Mouse (Mus musculus): Measurements from ENCODE around the gene 1700025G04Rik. TPM values are rescaled to one million over a fixed set of nuclear protein-coding genes. Genes with fewer than 3 reads are reported as not detected.

The 1700025G04Rik gene
- polyA plus RNA-seq, 1 experiment: 3.5 TPM

GRCm38 (mm10) chr1:151948065-151948464 is 141.9 kb downstream of the 1700025G04Rik start:
- Histone ChIP-seq H3K4me1 (ENCODE audit: control insufficient read depth, insufficient read depth, low read length) (peaks cover 7% of the 10 kb centered on the region), H3K4me3 (replicated peaks; ENCODE audit: extremely low read depth, low read depth, low read length) (peak overlapping the region; percentile 73)
- WGBS: 42% methylated on average over 3 of the region's 3 CpGs
- no peak for TF ChIP-seq CTCF (IDR thresholded peaks at IDR 0.05; ENCODE audit: insufficient read depth, low read length)
- DNase-seq: no peak

- WGBS: 22% methylated on average over 4 of the region's 4 CpGs
- peak overlapping the region; percentile 73 for H3K4me3 ChIP-seq (replicated peaks; ENCODE audit: extremely low read depth, low read depth, low read length)
- no peak for TF ChIP-seq POLR2A (IDR thresholded peaks at IDR 0.05; ENCODE audit: borderline replicate concordance, extremely low read depth, low read depth, low read length)
- no peak for TF ChIP-seq CTCF (IDR thresholded peaks at IDR 0.05; ENCODE audit: insufficient read depth, low read length)
- DNase-seq: no peak
- H3K4me1 ChIP-seq (ENCODE audit: control insufficient read depth, insufficient read depth, low read length): peaks cover 7% of the 10 kb centered on the region
Measured at GRCm38 (mm10) chr1:151947571-151947970, 142.4 kb downstream of the 1700025G04Rik start.

- H3K4me1 ChIP-seq (ENCODE audit: control insufficient read depth, insufficient read depth, low read length): peaks cover 7% of the 10 kb centered on the region
- no peak for DNase-seq
- 64% methylated on average over 10 of the region's 10 CpGs for WGBS
- no peak for TF ChIP-seq POLR2A (IDR thresholded peaks at IDR 0.05; ENCODE audit: borderline replicate concordance, extremely low read depth, low read depth, low read length)
- TF ChIP-seq CTCF (IDR thresholded peaks at IDR 0.05; ENCODE audit: insufficient read depth, low read length): no peak
- H3K4me3 ChIP-seq (replicated peaks; ENCODE audit: extremely low read depth, low read depth, low read length): no peak overlapping the region
Measured at GRCm38 (mm10) chr1:151944457-151945223, 145.3 kb downstream of the 1700025G04Rik start.

- TF ChIP-seq POLR2A (IDR thresholded peaks at IDR 0.05; ENCODE audit: borderline replicate concordance, extremely low read depth, low read depth, low read length) (no peak), CTCF (IDR thresholded peaks at IDR 0.05; ENCODE audit: insufficient read depth, low read length) (no peak)
- no peak for DNase-seq
- Histone ChIP-seq H3K4me1 (ENCODE audit: control insufficient read depth, insufficient read depth, low read length) (peaks cover 7% of the 10 kb centered on the region), H3K4me3 (replicated peaks; ENCODE audit: extremely low read depth, low read depth, low read length) (no peak overlapping the region)
- 68% methylated on average over 8 of the region's 8 CpGs for WGBS
Measured at GRCm38 (mm10) chr1:151943681-151944237, 146.2 kb downstream of the 1700025G04Rik start.

GRCm38 (mm10) chr1:151942972-151943654 is 146.8 kb downstream of the 1700025G04Rik start:
- DNase-seq: no peak
- Histone ChIP-seq H3K4me3 (replicated peaks; ENCODE audit: extremely low read depth, low read depth, low read length) (no peak overlapping the region), H3K4me1 (ENCODE audit: control insufficient read depth, insufficient read depth, low read length) (peaks cover 5% of the 10 kb centered on the region)
- TF ChIP-seq CTCF (IDR thresholded peaks at IDR 0.05; ENCODE audit: insufficient read depth, low read length) (no peak), POLR2A (IDR thresholded peaks at IDR 0.05; ENCODE audit: borderline replicate concordance, extremely low read depth, low read depth, low read length) (no peak)
- 69% methylated on average over 11 of the region's 11 CpGs for WGBS

- 61% methylated on average over 8 of the region's 8 CpGs for WGBS
- H3K4me1 ChIP-seq (ENCODE audit: control insufficient read depth, insufficient read depth, low read length): no peaks in the 10 kb centered on the region
Measured at GRCm38 (mm10) chr1:151939987-151940386, 149.9 kb downstream of the 1700025G04Rik start.

GRCm38 (mm10) chr1:151939510-151939909 is 150.4 kb downstream of the 1700025G04Rik start:
- no peak for TF ChIP-seq CTCF (IDR thresholded peaks at IDR 0.05; ENCODE audit: insufficient read depth, low read length)
- TF ChIP-seq POLR2A (IDR thresholded peaks at IDR 0.05; ENCODE audit: borderline replicate concordance, extremely low read depth, low read depth, low read length): no peak
- DNase-seq: no peak
- Histone ChIP-seq H3K4me1 (ENCODE audit: control insufficient read depth, insufficient read depth, low read length) (no peaks in the 10 kb centered on the region), H3K4me3 (replicated peaks; ENCODE audit: extremely low read depth, low read depth, low read length) (no peak overlapping the region)
- 65% methylated on average over 6 of the region's 6 CpGs for WGBS

More at GRCm38 (mm10) chr1:151939987-151940386, 149.9 kb downstream of the 1700025G04Rik start:
- TF ChIP-seq POLR2A (IDR thresholded peaks at IDR 0.05; ENCODE audit: borderline replicate concordance, extremely low read depth, low read depth, low read length): no peak
- TF ChIP-seq CTCF (IDR thresholded peaks at IDR 0.05; ENCODE audit: insufficient read depth, low read length): no peak
- no peak for DNase-seq
- no peak overlapping the region for H3K4me3 ChIP-seq (replicated peaks; ENCODE audit: extremely low read depth, low read depth, low read length)

GRCm38 (mm10) chr1:151933605-151934004 is 156.3 kb downstream of the 1700025G04Rik start:
- TF ChIP-seq CTCF (IDR thresholded peaks at IDR 0.05; ENCODE audit: insufficient read depth, low read length) (no peak), POLR2A (IDR thresholded peaks at IDR 0.05; ENCODE audit: borderline replicate concordance, extremely low read depth, low read depth, low read length) (no peak)
- 73% methylated on average over 6 of the region's 6 CpGs for whole genome bisulfite sequencing
- no peak for DNase-seq
- H3K4me3 ChIP-seq (replicated peaks; ENCODE audit: extremely low read depth, low read depth, low read length): no peak overlapping the region
- no peaks in the 10 kb centered on the region for H3K4me1 ChIP-seq (ENCODE audit: control insufficient read depth, insufficient read depth, low read length)

GRCm38 (mm10) chr1:151926826-151927225 is 163.1 kb downstream of the 1700025G04Rik start:
- TF ChIP-seq CTCF (IDR thresholded peaks at IDR 0.05; ENCODE audit: insufficient read depth, low read length) (no peak), POLR2A (IDR thresholded peaks at IDR 0.05; ENCODE audit: borderline replicate concordance, extremely low read depth, low read depth, low read length) (no peak)
- WGBS: 44% methylated on average over 8 of the region's 8 CpGs
- Histone ChIP-seq H3K4me1 (ENCODE audit: control insufficient read depth, insufficient read depth, low read length) (peaks cover 3% of the 10 kb centered on the region), H3K4me3 (replicated peaks; ENCODE audit: extremely low read depth, low read depth, low read length) (peak overlapping the region; percentile 6)
- no peak for DNase-seq
